Mouse (Mus musculus): Measurements from ENCODE around the gene Pde7b.

- no peak for TF ChIP-seq POLR2A (IDR thresholded peaks at IDR 0.05; ENCODE audit: borderline replicate concordance, extremely low read depth, low read depth, low read length)
- no peak for TF ChIP-seq CTCF (IDR thresholded peaks at IDR 0.05; ENCODE audit: insufficient read depth, low read length)
Measured at GRCm38 (mm10) chr10:20737146-20737545, 12.3 kb upstream of the Pde7b start.

Measured in lung, adult 2 months (tissue).